Mouse (Mus musculus) embryo, embryonic 11 days (tissue): ENCODE measurements around the gene Slc45a1.
A peak's percentile ranks its signal among the peaks of the same experiment; 100 is the strongest.

ENCODE experiments used
- DNase-seq: peaks from one replicate; pipeline ENCODE4 v3.0.0-alpha.2; 2015

Slc45a1 gene

DNA sequence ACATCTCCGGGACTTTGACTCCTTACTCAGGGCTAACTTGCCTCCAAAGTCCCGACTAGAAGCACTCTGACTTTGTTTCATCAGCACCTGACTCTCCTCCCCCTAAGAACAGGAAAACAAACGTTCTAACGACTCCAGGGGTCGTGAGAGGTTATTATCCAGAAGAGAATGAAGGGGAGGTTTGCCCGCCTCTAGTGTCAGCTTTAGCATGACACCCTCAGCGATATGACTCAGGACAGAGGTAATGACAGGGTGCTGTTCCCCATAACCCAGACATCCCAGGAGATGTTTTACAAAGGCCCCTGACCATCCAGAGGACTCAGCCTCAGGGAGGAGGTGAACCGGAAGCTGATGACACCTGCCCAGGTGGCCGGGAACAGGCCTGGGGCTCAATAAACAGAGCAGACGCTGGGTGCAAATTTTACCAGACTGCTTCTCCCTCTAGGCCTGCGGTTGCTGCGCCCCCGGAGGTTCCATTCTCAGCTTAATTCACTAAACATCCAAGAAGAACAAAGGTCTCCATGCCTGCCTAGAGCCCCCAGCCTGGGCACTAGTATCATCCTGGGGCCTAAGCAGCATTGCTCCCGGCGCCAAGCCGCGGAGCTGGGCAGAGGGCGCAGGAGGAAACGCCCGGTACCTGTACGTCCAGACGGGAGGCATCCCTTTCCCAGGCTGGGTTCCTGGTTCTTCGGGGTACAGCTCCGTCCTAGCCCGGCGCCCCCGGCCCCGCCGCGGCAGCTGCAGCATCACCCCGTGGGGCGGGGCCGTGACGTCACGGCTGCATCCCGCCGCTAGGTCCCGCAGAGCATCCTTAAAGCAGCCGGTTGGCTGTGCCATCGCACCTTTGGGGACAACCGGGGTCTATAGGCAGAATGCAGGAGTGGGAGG, at the start of gene Slc45a1:
Slc45a1 (minus strand) TSS at position 785 of the 888 bp plus-strand sequence.
- peak; percentile 64 for DNase-seq

- DNase-seq = no peak
Observed at GRCm38 (mm10) chr4:150700849-150701248, 48.9 kb upstream of the Slc45a1 start.

GRCm38 (mm10) chr4:150694434-150695108, 42.6 kb upstream of the Slc45a1 start:
- no peak for DNase-seq

DNA sequence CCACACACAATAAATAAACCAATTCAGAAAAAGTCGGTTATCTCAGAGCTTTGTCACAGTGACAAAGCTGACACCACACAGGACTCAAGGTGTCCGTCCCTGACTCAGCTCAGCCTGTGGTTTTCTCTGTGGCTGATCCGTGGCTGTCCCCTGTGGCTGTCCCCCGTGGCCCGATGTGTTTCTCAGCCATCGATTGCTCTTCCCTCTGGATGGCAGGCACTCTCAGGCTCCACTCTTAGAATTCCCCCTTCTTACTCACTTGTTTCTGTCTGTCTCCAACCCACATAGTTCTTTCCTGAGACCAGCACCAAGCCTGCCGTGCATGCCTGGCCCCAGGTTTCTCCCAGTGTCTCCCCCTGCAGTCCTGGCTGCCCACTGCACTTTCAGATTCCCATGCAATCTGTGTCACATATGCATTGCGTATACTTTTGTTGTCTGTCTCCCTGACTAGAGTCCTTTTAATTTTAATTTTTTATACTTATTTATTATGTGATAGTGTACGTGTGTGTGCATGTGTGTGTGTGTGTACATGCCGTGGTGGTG, 41.0 kb upstream of the Slc45a1 start:
- DNase-seq = no peak

DNA sequence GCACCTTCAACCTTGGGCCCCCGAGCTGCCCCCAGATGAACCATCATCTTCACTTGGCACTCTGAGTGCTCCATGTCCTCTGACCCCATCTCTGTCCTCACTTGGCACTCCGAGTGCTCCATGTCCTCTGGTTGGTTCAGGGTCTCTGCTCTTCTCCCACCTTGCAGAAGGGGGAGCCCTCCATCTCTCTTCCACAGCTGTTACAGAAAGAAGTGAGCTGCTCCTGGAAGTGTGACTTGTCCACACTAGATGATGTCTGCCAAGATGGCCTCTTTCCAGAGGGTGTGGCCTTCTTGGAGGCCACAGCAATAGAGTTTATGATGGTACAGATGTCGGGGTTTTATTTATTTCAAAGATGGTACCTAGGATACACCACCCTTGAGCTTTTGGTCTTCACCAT, 38.8 kb upstream of the Slc45a1 start:
- peak; percentile 44 for DNase-seq

GRCm38 (mm10) chr4:150689553-150689952, 37.6 kb upstream of the Slc45a1 start:
- DNase-seq = no peak

DNA sequence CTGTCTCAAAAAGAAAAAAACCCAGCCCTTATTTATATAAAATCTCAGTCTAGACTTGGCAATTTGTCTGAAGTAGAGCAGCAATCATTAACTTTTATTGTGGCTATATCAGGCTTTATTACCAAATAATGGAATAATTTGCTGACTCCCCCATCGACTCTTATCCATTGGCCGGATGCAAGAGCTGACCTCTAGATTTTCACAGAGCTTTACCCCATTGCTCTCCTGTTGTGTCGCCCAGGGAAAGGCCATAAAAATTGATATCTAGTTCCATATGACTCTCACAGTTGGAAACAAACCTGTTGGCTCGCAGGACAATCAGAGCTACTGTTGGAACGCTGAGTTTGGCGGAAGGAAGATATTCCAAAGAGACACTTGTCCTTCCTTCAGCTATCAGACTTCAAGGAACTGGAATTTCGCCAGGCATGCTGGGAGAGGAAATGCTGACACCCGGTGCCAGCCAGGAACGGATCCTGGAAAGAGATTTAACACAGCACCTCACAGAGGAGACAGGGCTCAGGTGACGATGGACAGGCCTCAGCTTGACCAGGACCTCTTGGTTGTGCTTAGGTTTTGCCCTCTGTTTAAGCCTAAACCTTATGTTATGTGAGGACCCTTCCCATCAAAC, 35.3 kb upstream of the Slc45a1 start:
- no peak for DNase-seq

DNA sequence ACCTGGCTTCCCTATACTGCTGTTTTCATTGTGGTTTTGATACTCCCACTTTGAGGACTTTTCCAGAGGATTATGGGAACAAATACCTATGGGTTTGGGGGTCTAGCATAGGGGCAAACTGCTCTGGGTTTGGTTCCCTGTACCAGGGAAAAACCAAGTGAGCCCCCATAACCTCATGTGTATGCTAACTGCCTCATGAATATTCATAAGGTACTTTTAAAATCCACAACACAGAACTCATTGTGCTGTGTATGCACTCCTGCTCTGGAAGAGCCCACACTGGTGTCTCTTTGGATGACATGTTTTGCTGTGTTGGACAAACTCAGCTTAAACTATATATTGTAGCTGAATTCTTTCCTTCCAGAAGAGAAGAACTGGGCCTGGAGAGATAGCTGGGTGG, 34.6 kb upstream of the Slc45a1 start:
- no peak for DNase-seq

GRCm38 (mm10) chr4:150685778-150686493, 34.0 kb upstream of the Slc45a1 start:
- no peak for DNase-seq

GRCm38 (mm10) chr4:150685043-150685777, 33.2 kb upstream of the Slc45a1 start:
- no peak for DNase-seq

DNA sequence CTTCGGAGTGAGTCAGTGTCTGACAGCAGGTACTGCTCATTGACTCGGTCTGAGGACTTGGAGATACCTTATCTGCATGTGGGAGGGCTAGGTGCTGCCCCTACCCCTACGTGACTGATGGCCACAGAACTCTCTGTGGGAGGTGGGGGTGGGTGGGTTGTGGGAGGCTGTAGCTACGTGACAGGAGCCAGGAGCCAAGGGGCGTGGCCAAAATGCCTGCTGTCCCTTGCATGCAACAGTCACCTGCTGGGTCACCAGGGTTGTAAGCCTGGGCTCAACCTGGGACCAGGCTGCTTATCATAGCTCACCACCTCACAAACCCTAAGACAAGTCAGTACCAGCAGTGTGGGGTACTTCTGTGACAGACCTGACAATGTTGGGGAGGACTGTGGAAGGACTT, 28.4 kb upstream of the Slc45a1 start:
- no peak for DNase-seq

DNA sequence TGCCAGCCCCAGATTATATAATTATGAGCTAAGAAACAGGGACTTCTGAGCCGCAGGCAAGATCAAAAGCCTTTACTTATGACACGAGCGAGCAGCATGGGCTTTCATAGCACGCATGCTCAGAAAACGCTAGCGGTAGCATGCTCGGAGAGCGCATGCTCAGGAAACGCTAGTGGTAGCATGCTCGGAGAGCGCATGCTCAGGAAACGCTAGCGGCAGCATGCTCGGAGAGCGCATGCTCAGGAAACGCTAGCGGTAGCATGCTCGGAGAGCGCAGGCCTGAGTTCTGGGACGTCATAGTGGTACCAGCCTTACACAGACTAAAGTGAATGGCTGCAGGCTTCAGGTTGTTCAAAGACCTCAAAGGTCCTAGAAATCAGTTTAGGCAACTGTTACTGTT, 26.8 kb upstream of the Slc45a1 start:
- no peak for DNase-seq

GRCm38 (mm10) chr4:150677846-150678224, 25.9 kb upstream of the Slc45a1 start:
- no peak for DNase-seq

DNA sequence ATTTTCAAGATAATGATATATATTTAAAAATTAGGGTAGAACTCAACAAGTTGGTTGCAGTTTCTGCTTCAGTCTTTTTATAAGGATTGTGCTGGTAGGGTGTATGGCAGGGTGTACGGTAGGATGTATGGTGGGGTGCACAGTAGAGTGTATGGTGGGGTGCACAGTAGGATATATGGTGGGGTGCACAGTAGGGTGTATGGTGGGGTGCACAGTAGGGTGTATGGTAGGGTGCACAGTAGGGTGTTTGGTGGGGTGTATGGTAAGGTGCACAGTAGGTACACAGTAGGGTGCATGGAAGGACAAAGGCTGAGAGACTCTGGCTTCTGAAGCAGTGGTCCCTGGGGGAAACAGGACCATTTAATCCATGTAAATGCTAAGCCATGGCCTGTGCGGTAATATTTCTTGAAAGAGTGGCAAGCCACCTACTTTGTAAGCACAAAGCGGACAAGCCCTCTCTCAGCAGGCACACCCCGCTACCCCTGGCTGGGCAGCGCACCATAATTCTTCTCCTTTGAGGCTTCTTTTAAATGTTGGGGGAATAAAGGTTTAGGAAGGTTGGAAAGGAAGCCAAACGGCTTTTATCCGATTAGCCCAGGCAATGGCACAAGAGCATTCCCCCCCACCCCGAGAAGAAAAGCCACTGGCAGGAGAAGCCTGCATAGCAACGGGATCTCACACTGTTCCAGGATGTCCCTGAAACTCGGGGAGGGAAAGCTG, 25.3 kb upstream of the Slc45a1 start:
- peak; percentile 53 for DNase-seq

- DNase-seq = peak; percentile 66
Observed at GRCm38 (mm10) chr4:150676029-150676428, 24.1 kb upstream of the Slc45a1 start.

GRCm38 (mm10) chr4:150675274-150675673, 23.3 kb upstream of the Slc45a1 start:
- no peak for DNase-seq

- no peak for DNase-seq
Observed at GRCm38 (mm10) chr4:150665806-150666205, 13.8 kb upstream of the Slc45a1 start.

- DNase-seq = peak; percentile 24
Observed at GRCm38 (mm10) chr4:150664726-150665125, 12.8 kb upstream of the Slc45a1 start.

- peak; percentile 59 for DNase-seq
Observed at GRCm38 (mm10) chr4:150663192-150663591, 11.2 kb upstream of the Slc45a1 start.

GRCm38 (mm10) chr4:150661886-150662285, 9.9 kb upstream of the Slc45a1 start:
- peak; percentile 19 for DNase-seq

DNA sequence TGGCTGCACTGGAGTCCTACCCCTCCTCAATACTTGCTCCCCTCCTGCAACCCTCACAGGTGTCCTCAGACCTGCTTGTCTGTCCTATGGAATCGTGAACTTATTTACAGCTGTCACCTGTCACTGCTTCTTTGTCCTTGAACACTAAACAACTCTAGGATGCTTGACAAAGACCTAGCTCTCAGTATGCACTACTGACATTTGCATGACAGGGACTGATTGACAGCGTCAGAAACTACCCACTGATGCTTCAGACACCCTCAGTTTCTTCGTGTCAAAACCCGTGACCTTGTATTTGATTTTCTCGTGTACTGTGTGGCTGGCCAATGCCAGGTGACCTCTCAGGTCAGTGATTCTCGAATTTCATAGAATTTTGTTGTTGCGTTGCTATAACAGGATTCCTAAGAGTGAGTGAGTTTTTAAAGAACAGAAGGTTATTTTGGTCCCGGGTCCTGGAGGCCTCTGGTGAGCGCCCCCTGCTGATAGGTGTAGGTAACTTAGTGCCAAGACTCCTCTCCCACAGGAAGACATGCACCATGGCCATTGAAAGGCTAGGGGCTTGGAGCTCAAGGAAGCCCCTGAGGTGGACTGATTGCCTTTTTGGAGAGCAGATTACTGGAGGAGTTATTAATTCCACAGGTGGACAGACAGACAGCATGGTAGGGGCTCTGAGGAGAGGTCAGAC, 8.1 kb upstream of the Slc45a1 start:
- DNase-seq = peak; percentile 26
